In genomic region chr14:54602613-54603012, GRCm38 (mm10) we compare ENCODE assay signal across 9 mouse cellular contexts. TPM values are rescaled to one million over a fixed set of nuclear protein-coding genes. Genes with fewer than 3 reads are reported as not detected.
A peak's percentile ranks its signal among the peaks of the same experiment; 100 is the strongest.
DNase-seq lines count a peak whose midpoint lies in the region; ATAC-seq and TF ChIP-seq lines count a peak whose summit lies in the region.
"Had no signal": no experiment of that assay in that cellular context is flagged by ENCODE, and none has a peak within 500 bp of the region (broad histone marks: within the 10 kb centered on the region; RNA-seq: fewer than 3 reads in every experiment).

No protein-coding gene starts in this region.

- H3K27me3 ChIP-seq in heart, adult 2 months (ENCODE audit: control insufficient read depth, insufficient read depth, low read length): no peaks in the 10 kb centered on the region
- no peaks in the 10 kb centered on the region for H3K27me3 ChIP-seq in CH12.LX (replicated peaks)
- no peaks in the 10 kb centered on the region for H3K27me3 ChIP-seq in erythroblast, embryonic 14.5 days (ENCODE audit: control insufficient read depth)
- no peaks in the 10 kb centered on the region for H3K27me3 ChIP-seq in limb, embryonic 10.5 days (ENCODE audit: low read depth, poor library complexity, severe bottlenecking)
- no peaks in the 10 kb centered on the region for H3K27me3 ChIP-seq in neural tube, embryonic 14.5 days (ENCODE audit: control insufficient read depth, insufficient read depth, low read length)
- H3K27me3 ChIP-seq: Patski had no signal

- in situ Hi-C loops in CH12.LX (cut with MboI; ENCODE audit: low pct_ligation_motif_present, low pct_unique_long_range_greater_than_20kb, low sequenced_read_pairs): no loop called here

- peak; percentile 26; the same call in 1 of the 2 replicates for ATAC-seq in neural tube, embryonic 14.5 days (ENCODE audit: low read depth)

- DNase-seq in heart, adult 2 months: peak in 1 of 2 experiments; percentile 27
- DNase-seq in heart, adult 18-20 months: no peak
- DNase-seq in CH12.LX (ENCODE audit: extremely low read depth): no peak
- no peak for DNase-seq in limb, embryonic 10.5 days (ENCODE audit: low spot score)
- no peak for DNase-seq in right cerebral cortex, adult 18-20 months
- DNase-seq in left cerebral cortex, postnatal 14 days (ENCODE audit: low spot score in 2 of 2): no peak

- H3K27ac ChIP-seq in heart, adult 2 months: peak overlapping the region; percentile 97
- H3K27ac ChIP-seq in CH12.LX (ENCODE audit: insufficient read depth, low read depth): no peak overlapping the region
- peak overlapping the region; percentile 96 for H3K27ac ChIP-seq in limb, embryonic 10.5 days
- H3K27ac ChIP-seq in neural tube, embryonic 14.5 days (ENCODE audit: low read depth, low read length): peak overlapping the region; percentile 96

- no peak for TF ChIP-seq CTCF in heart, adult 2 months (IDR thresholded peaks at IDR 0.05)
- no peak for TF ChIP-seq CTCF in CH12.LX (conservative IDR thresholded peaks at IDR 0.05 in 1 of 2, IDR thresholded peaks at IDR 0.05 in 1 of 2; ENCODE audit: low read depth in 2 of 2, low read length in 2 of 2)

- dilution Hi-C loops in CH12.LX (cut with MboI; ENCODE audit: extremely low pct_ligation_motif_present, extremely low pct_unique_long_range_greater_than_20kb, low sequenced_read_pairs): no loop called here

- WGBS in heart, adult 2 months: 41% methylated on average over 4 of the region's 4 CpGs
- 48% methylated on average over 4 of the region's 4 CpGs for WGBS in limb, embryonic 10.5 days
- WGBS in neural tube, embryonic 14.5 days: 29% methylated on average over 4 of the region's 4 CpGs

- no peak overlapping the region for H3K9ac ChIP-seq in heart, adult 2 months (ENCODE audit: low read depth, low read length)
- peak overlapping the region; percentile 73 for H3K9ac ChIP-seq in CH12.LX (ENCODE audit: insufficient read depth, low read depth)
- H3K9ac ChIP-seq in neural tube, embryonic 14.5 days (replicated peaks; ENCODE audit: low read depth, low read length): peak overlapping the region; percentile 73

- TF ChIP-seq POLR2A in heart, adult 2 months (IDR thresholded peaks at IDR 0.05; ENCODE audit: insufficient read depth, low read depth, low read length): no peak
- TF ChIP-seq POLR2A in CH12.LX (IDR thresholded peaks at IDR 0.05; ENCODE audit: low read depth, low read length): no peak

- H3K79me2 ChIP-seq in heart, adult 2 months (replicated peaks; ENCODE audit: control insufficient read depth, insufficient read depth, low read length): no peaks in the 10 kb centered on the region
- no peaks in the 10 kb centered on the region for H3K79me2 ChIP-seq in CH12.LX (replicated peaks; ENCODE audit: control insufficient read depth, extremely low read depth, insufficient read depth, poor library complexity, severe bottlenecking)

- H3K36me3 ChIP-seq in heart, adult 2 months (ENCODE audit: control insufficient read depth, insufficient read depth, low read length): no peaks in the 10 kb centered on the region; the same call in 1 of the 2 replicates
- H3K36me3 ChIP-seq in CH12.LX (replicated peaks in 1 of 2; ENCODE audit: control insufficient read depth in 1 of 2, insufficient read depth in 1 of 2, low read length in 1 of 2): no peaks in the 10 kb centered on the region
- peaks cover 2% of the 10 kb centered on the region; the same call in 1 of the 2 replicates for H3K36me3 ChIP-seq in erythroblast, embryonic 14.5 days (ENCODE audit: control insufficient read depth)
- peaks cover 14% of the 10 kb centered on the region for H3K36me3 ChIP-seq in limb, embryonic 10.5 days
- no peaks in the 10 kb centered on the region for H3K36me3 ChIP-seq in neural tube, embryonic 14.5 days (ENCODE audit: control insufficient read depth, insufficient read depth, low read length)

- H3K4me2 ChIP-seq in CH12.LX (ENCODE audit: insufficient read depth, low read depth, poor library complexity, severe bottlenecking): peak overlapping the region; percentile 12; the same call in 1 of the 2 replicates
- peak overlapping the region; percentile 48 for H3K4me2 ChIP-seq in neural tube, embryonic 14.5 days (ENCODE audit: low read depth, low read length)

- TF ChIP-seq EP300 in heart, adult 2 months (IDR thresholded peaks at IDR 0.05; ENCODE audit: insufficient read depth, low read depth, low read length): no peak
- no peak for TF ChIP-seq EP300 in CH12.LX (IDR thresholded peaks at IDR 0.05; ENCODE audit: low read length)

- H3K4me1 ChIP-seq in heart, adult 2 months (ENCODE audit: control insufficient read depth, insufficient read depth, low read length): peaks cover 4% of the 10 kb centered on the region
- peaks cover 3 to 16% of the 10 kb centered on the region in 2 experiments; a peak in 3 of 4 replicates for H3K4me1 ChIP-seq in CH12.LX (ENCODE audit: control insufficient read depth in 1 of 2, insufficient read depth in 2 of 2)
- peaks cover 55% of the 10 kb centered on the region for H3K4me1 ChIP-seq in erythroblast, embryonic 14.5 days (ENCODE audit: control insufficient read depth)
- H3K4me1 ChIP-seq in limb, embryonic 10.5 days: peaks cover 21% of the 10 kb centered on the region
- H3K4me1 ChIP-seq in neural tube, embryonic 14.5 days (ENCODE audit: control insufficient read depth, insufficient read depth, low read length): peaks cover 17% of the 10 kb centered on the region; the same call in 1 of the 2 replicates

- intact Hi-C loops in heart, adult 2 months (cut with DNase I): loop anchor here (2.0 kb wide), 1 partner anchor 48 kb away; the partner anchor contains the start of gene Haus4
- intact Hi-C loops in left cerebral cortex, postnatal 14 days (cut with DNase I): no loop called here

- no peaks in the 10 kb centered on the region for H3K9me3 ChIP-seq in CH12.LX (replicated peaks; ENCODE audit: low read length)
- peaks cover 2% of the 10 kb centered on the region; the same call in 1 of the 2 replicates for H3K9me3 ChIP-seq in erythroblast, embryonic 14.5 days (ENCODE audit: control insufficient read depth, low read length)
- H3K9me3 ChIP-seq in limb, embryonic 10.5 days (replicated peaks): no peaks in the 10 kb centered on the region
- H3K9me3 ChIP-seq in neural tube, embryonic 14.5 days (ENCODE audit: control insufficient read depth, low read length): no peaks in the 10 kb centered on the region

- no peak for TF ChIP-seq RAD21 in CH12.LX (IDR thresholded peaks at IDR 0.05; ENCODE audit: low read depth, low read length)

- H3K4me3 ChIP-seq in heart, adult 2 months: peak overlapping the region; percentile 75
- peak overlapping the region in 2 of 3 experiments; percentile 51 to 58 for H3K4me3 ChIP-seq in CH12.LX (replicated peaks in 1 of 3; ENCODE audit: low read depth in 2 of 3, low read length in 2 of 3, poor library complexity in 1 of 3)
- peak overlapping the region; percentile 81 for H3K4me3 ChIP-seq in erythroblast, embryonic 14.5 days (replicated peaks)
- peak overlapping the region; percentile 70 for H3K4me3 ChIP-seq in limb, embryonic 10.5 days
- H3K4me3 ChIP-seq in neural tube, embryonic 14.5 days (ENCODE audit: low read depth, low read length): peak overlapping the region; percentile 56

RNA-seq across cellular contexts. Expression of gene 4931414P19Rik, which starts 3.2 kb away (rescaled TPM):
- 1 to 10 TPM; 5.9 to 6.4 TPM for total RNA-seq in heart, adult 2 months (2021)
- polyA plus RNA-seq in heart, adult 2 months (2012; rRNA removed): 2.4 and 4.4 TPM in 2 replicates
- total RNA-seq in heart, adult 18-20 months (2021): 1 to 10 TPM; 3.0 to 6.1 TPM
- total RNA-seq in CH12.LX (2012; rRNA removed) (2.9 and 3.6 TPM in 2 replicates), CH12.LX (2014; rRNA removed) (1.5 TPM in 2 replicates)
- 2.7 and 3.8 TPM in 2 replicates for polyA plus RNA-seq in CH12.LX (2012; ENCODE audit: insufficient read length, low read depth)
- polyA plus RNA-seq in erythroblast, embryonic 14.5 days (2012): 0.94 and 1.5 TPM in 2 replicates
- polyA plus RNA-seq in limb, embryonic 10.5 days (2016; fragmentation: Nextera tagmentation; extraction: Ambion mirVana): 11.1 and 13.5 TPM in 2 replicates
- 4.6 and 5.0 TPM in 2 replicates for polyA plus RNA-seq in neural tube, embryonic 14.5 days (2014; fragmentation: Nextera tagmentation; extraction: Ambion mirVana)
- 1 to 10 TPM; 4.4 to 7.4 TPM for total RNA-seq in left cerebral cortex, postnatal 14 days (2021)

RNA-seq across cellular contexts. Expression of gene Psmb5, which starts 15.2 kb away (rescaled TPM):
- total RNA-seq in heart, adult 2 months (2021): 100 to 1,000 TPM; 164 to 187 TPM
- polyA plus RNA-seq in heart, adult 2 months (2012; rRNA removed): 180 and 209 TPM in 2 replicates
- 100 to 1,000 TPM; 173 to 201 TPM for total RNA-seq in heart, adult 18-20 months (2021)
- 411 and 418 TPM in 2 replicates for total RNA-seq in CH12.LX (2012; rRNA removed)
- total RNA-seq in CH12.LX (2014; rRNA removed): 416 and 455 TPM in 2 replicates
- 299 and 371 TPM in 2 replicates for polyA plus RNA-seq in CH12.LX (2012; ENCODE audit: insufficient read length, low read depth)
- 17.6 and 21.7 TPM in 2 replicates for polyA plus RNA-seq in erythroblast, embryonic 14.5 days (2012)
- 508 and 553 TPM in 2 replicates for polyA plus RNA-seq in limb, embryonic 10.5 days (2016; fragmentation: Nextera tagmentation; extraction: Ambion mirVana)
- 428 and 435 TPM in 2 replicates for polyA plus RNA-seq in neural tube, embryonic 14.5 days (2014; fragmentation: Nextera tagmentation; extraction: Ambion mirVana)
- 100 to 1,000 TPM; 185 to 188 TPM for total RNA-seq in left cerebral cortex, postnatal 14 days (2021)

RNA-seq across cellular contexts. Expression of gene Psmb11, which starts 18.6 kb away (rescaled TPM):
- total RNA-seq in heart, adult 2 months (2021): not detected
- polyA plus RNA-seq in heart, adult 2 months (2012; rRNA removed): not detected in 2 replicates
- not detected for total RNA-seq in heart, adult 18-20 months (2021)
- total RNA-seq in CH12.LX (2012; rRNA removed) (not detected in 2 replicates), CH12.LX (2014; rRNA removed) (not detected in 2 replicates)
- not detected in 2 replicates for polyA plus RNA-seq in CH12.LX (2012; ENCODE audit: insufficient read length, low read depth)
- polyA plus RNA-seq in erythroblast, embryonic 14.5 days (2012): not detected in 2 replicates
- 0.13 and 0.14 TPM in 2 replicates for polyA plus RNA-seq in limb, embryonic 10.5 days (2016; fragmentation: Nextera tagmentation; extraction: Ambion mirVana)
- 0.05 and 0.26 TPM in 2 replicates for polyA plus RNA-seq in neural tube, embryonic 14.5 days (2014; fragmentation: Nextera tagmentation; extraction: Ambion mirVana)
- total RNA-seq in left cerebral cortex, postnatal 14 days (2021): under 1 TPM in 1 of 2 experiments, not detected in 1; 0.30 TPM

RNA-seq across cellular contexts. Expression of gene Ajuba, which starts 25.3 kb away (rescaled TPM):
- 1 to 10 TPM; 4.6 to 4.8 TPM for total RNA-seq in heart, adult 2 months (2021)
- polyA plus RNA-seq in heart, adult 2 months (2012; rRNA removed): 7.8 and 13.4 TPM in 2 replicates
- 1 to 10 TPM; 3.7 to 3.9 TPM for total RNA-seq in heart, adult 18-20 months (2021)
- total RNA-seq in CH12.LX (2012; rRNA removed) (0.13 TPM in 1 of 2 replicates, not detected in the other), CH12.LX (2014; rRNA removed) (0.09 TPM in 1 of 2 replicates, not detected in the other)
- 0.18 and 0.34 TPM in 2 replicates for polyA plus RNA-seq in CH12.LX (2012; ENCODE audit: insufficient read length, low read depth)
- not detected in 2 replicates for polyA plus RNA-seq in erythroblast, embryonic 14.5 days (2012)
- polyA plus RNA-seq in limb, embryonic 10.5 days (2016; fragmentation: Nextera tagmentation; extraction: Ambion mirVana): 70.1 and 75.3 TPM in 2 replicates
- polyA plus RNA-seq in neural tube, embryonic 14.5 days (2014; fragmentation: Nextera tagmentation; extraction: Ambion mirVana): 2.3 and 5.7 TPM in 2 replicates
- total RNA-seq in left cerebral cortex, postnatal 14 days (2021): 1 to 10 TPM; 2.7 to 3.1 TPM

RNA-seq across cellular contexts. Expression of gene Gm17606, which starts 38.1 kb away (rescaled TPM):
- total RNA-seq in heart, adult 2 months (2021): not detected
- polyA plus RNA-seq in heart, adult 2 months (2012; rRNA removed): not detected in 2 replicates
- not detected for total RNA-seq in heart, adult 18-20 months (2021)
- total RNA-seq in CH12.LX (2012; rRNA removed) (not detected in 2 replicates), CH12.LX (2014; rRNA removed) (not detected in 2 replicates)
- polyA plus RNA-seq in CH12.LX (2012; ENCODE audit: insufficient read length, low read depth): 1.9 and 2.5 TPM in 2 replicates
- not detected in 2 replicates for polyA plus RNA-seq in erythroblast, embryonic 14.5 days (2012)
- not detected in 2 replicates for polyA plus RNA-seq in limb, embryonic 10.5 days (2016; fragmentation: Nextera tagmentation; extraction: Ambion mirVana)
- not detected in 2 replicates for polyA plus RNA-seq in neural tube, embryonic 14.5 days (2014; fragmentation: Nextera tagmentation; extraction: Ambion mirVana)
- not detected for total RNA-seq in left cerebral cortex, postnatal 14 days (2021)
- polyA plus RNA-seq: Patski had no signal
